Mouse (Mus musculus) MEL (cell line): ENCODE measurements at regions not wholly inside any gene's neighbourhood (a gene's known extent, or its start where the extent isn't known, plus 50 kb on each side); places are given as distances from the start of the nearest gene placed in this dataset.

Source experiments
- DNase-seq: peaks from one replicate; pipeline ENCODE4 v3.0.0; 2011; ENCODE audit warnings: low read depth, low spot score
- H3K27ac ChIP-seq: 2 replicates; pipeline ENCODE4 v1.5.1; 2012; ENCODE audit warnings: low read depth, mild to moderate bottlenecking, control low read depth, low read length, moderate library complexity; ENCODE audit not compliant: control insufficient read depth
- H3K27me3 ChIP-seq, 2 experiments: fragments of 150-350 bp in 1 of 2; sonication (generic) in 1 of 2; 2 replicates each; pipeline ENCODE4 v1.6.1; 2012; ENCODE audit warnings: low read length in 2 of 2, mild to moderate bottlenecking in 2 of 2, improper control_type of control experiment in 1 of 2, moderate library complexity in 1 of 2; ENCODE audit not compliant: insufficient read depth in 2 of 2, control insufficient read depth in 1 of 2
- H3K36me3 ChIP-seq, 2 experiments: 2 replicates each; pipeline ENCODE4 v1.6.1; 2012 to 2014; ENCODE audit warnings: low read length in 2 of 2, improper control_type of control experiment in 1 of 2, inconsistent platforms in 1 of 2, mild to moderate bottlenecking in 1 of 2; ENCODE audit not compliant: insufficient read depth in 2 of 2, control insufficient read depth in 1 of 2
- H3K4me1 ChIP-seq, 2 experiments: fragments of 150-350 bp in 1 of 2; sonication (generic) in 1 of 2; 2 replicates each; pipeline ENCODE4 v1.6.1; 2012; ENCODE audit warnings: low read length in 2 of 2, improper control_type of control experiment in 1 of 2, mild to moderate bottlenecking in 1 of 2; ENCODE audit not compliant: insufficient read depth in 2 of 2, control insufficient read depth in 1 of 2
- H3K4me3 ChIP-seq, 2 experiments: fragments of 150-350 bp in 1 of 2; sonication (generic) in 1 of 2; 2 replicates each; pipeline ENCODE4 v1.5.1; 2012; ENCODE audit warnings: low read depth in 2 of 2, low read length in 2 of 2, mild to moderate bottlenecking in 2 of 2, moderate library complexity in 2 of 2, control low read depth in 1 of 2, improper control_type of control experiment in 1 of 2; ENCODE audit not compliant: control insufficient read depth in 1 of 2, insufficient read depth in 1 of 2
- H3K79me2 ChIP-seq: 2 replicates; pipeline ENCODE4 v1.6.1; 2012; ENCODE audit warnings: mild to moderate bottlenecking, low read length, moderate library complexity; ENCODE audit not compliant: control insufficient read depth, poor library complexity, insufficient read depth
- H3K9ac ChIP-seq: 2 replicates; pipeline ENCODE4 v1.6.1; 2012; ENCODE audit warnings: low read depth, mild to moderate bottlenecking, control low read depth, low read length, moderate library complexity; ENCODE audit not compliant: control insufficient read depth, poor library complexity, severe bottlenecking
- H3K9me3 ChIP-seq: fragments of 150-350 bp; sonication (generic); replicated peaks from 2 replicates; pipeline ENCODE4 v1.6.1; 2012; ENCODE audit warnings: mild to moderate bottlenecking, low read length, improper control_type of control experiment, moderate library complexity; ENCODE audit not compliant: insufficient read depth
- CHD1 ChIP-seq: IDR thresholded peaks from 2 replicates; pipeline ENCODE4 v1.6.1; 2012; ENCODE audit warnings: low read depth, mild to moderate bottlenecking, inconsistent platforms, low read length, improper control_type of control experiment
- CTCF ChIP-seq, 3 experiments: IDR thresholded peaks in 2 of 3; conservative IDR thresholded peaks in 1 of 3; 2 replicates each; pipeline ENCODE4 v1.5.1; 2011 to 2012; ENCODE audit warnings: low read length in 3 of 3, low read depth in 2 of 3, mild to moderate bottlenecking in 2 of 3, improper control_type of control experiment in 1 of 3, inconsistent platforms in 1 of 3, mixed read lengths in 1 of 3, moderate library complexity in 1 of 3; ENCODE audit not compliant: control insufficient read depth in 1 of 3, insufficient read depth in 1 of 3, poor library complexity in 1 of 3, severe bottlenecking in 1 of 3
- E2F4 ChIP-seq: IDR thresholded peaks from 2 replicates; pipeline ENCODE4 v1.6.1; 2011; ENCODE audit warnings: low read depth, low read length, improper control_type of control experiment, borderline replicate concordance
- ELF1 ChIP-seq: IDR thresholded peaks from 2 replicates; pipeline ENCODE4 v1.6.1; 2014; ENCODE audit warnings: low read depth, mild to moderate bottlenecking, inconsistent platforms, low read length, improper control_type of control experiment, moderate library complexity
- ETS1 ChIP-seq: IDR thresholded peaks from 2 replicates; pipeline ENCODE4 v1.6.1; 2012; ENCODE audit warnings: low read depth, mild to moderate bottlenecking, inconsistent platforms, low read length, improper control_type of control experiment, moderate library complexity
- GABPA ChIP-seq: IDR thresholded peaks from 2 replicates; pipeline ENCODE4 v1.6.1; 2012; ENCODE audit warnings: low read depth, mild to moderate bottlenecking, inconsistent platforms, low read length, improper control_type of control experiment, moderate library complexity
- HCFC1 ChIP-seq: IDR thresholded peaks from 2 replicates; pipeline ENCODE4 v1.6.1; 2012; ENCODE audit warnings: low read depth, mild to moderate bottlenecking, inconsistent platforms, low read length, improper control_type of control experiment, moderate library complexity
- MAFK ChIP-seq: IDR thresholded peaks from 2 replicates; pipeline ENCODE4 v1.6.1; 2011; ENCODE audit warnings: low read depth, mild to moderate bottlenecking, low read length, improper control_type of control experiment, borderline replicate concordance
- MAZ ChIP-seq: IDR thresholded peaks from 2 replicates; pipeline ENCODE4 v1.6.1; 2012; ENCODE audit warnings: low read depth, mild to moderate bottlenecking, inconsistent platforms, low read length, improper control_type of control experiment
- MEF2A ChIP-seq: IDR thresholded peaks from 2 replicates; pipeline ENCODE4 v1.6.1; 2014; ENCODE audit warnings: low read depth, mild to moderate bottlenecking, inconsistent platforms, low read length, improper control_type of control experiment; ENCODE audit not compliant: poor library complexity, insufficient replicate concordance, severe bottlenecking; ENCODE audit errors: extremely low read depth
- MXI1 ChIP-seq: IDR thresholded peaks from 2 replicates; pipeline ENCODE4 v1.6.1; 2011; ENCODE audit warnings: mild to moderate bottlenecking, low read depth, low read length, improper control_type of control experiment
- MYB ChIP-seq: IDR thresholded peaks from 2 replicates; pipeline ENCODE4 v1.6.1; 2011; ENCODE audit warnings: mild to moderate bottlenecking, low read depth, low read length, improper control_type of control experiment
- MYC ChIP-seq: IDR thresholded peaks from 2 replicates; pipeline ENCODE4 v1.6.1; 2011; ENCODE audit warnings: low read depth, mild to moderate bottlenecking, low read length, improper control_type of control experiment, moderate library complexity
- NELFE ChIP-seq: IDR thresholded peaks from 2 replicates; pipeline ENCODE4 v1.6.1; 2011; ENCODE audit warnings: low read depth, low read length, improper control_type of control experiment
- NRF1 ChIP-seq: IDR thresholded peaks from 2 replicates; pipeline ENCODE4 v1.6.1; 2014; ENCODE audit warnings: low read depth, mild to moderate bottlenecking, inconsistent platforms, low read length, improper control_type of control experiment, moderate library complexity; ENCODE audit not compliant: poor library complexity, insufficient read depth, severe bottlenecking
- POLR2AphosphoS2 ChIP-seq: IDR thresholded peaks from 2 replicates; pipeline ENCODE4 v1.6.1; 2011; ENCODE audit warnings: low read length, improper control_type of control experiment
- POLR2AphosphoS5 ChIP-seq: IDR thresholded peaks from 2 replicates; pipeline ENCODE4 v1.6.1; 2012; ENCODE audit warnings: low read depth, borderline replicate concordance, mild to moderate bottlenecking, inconsistent platforms, low read length, moderate library complexity, mixed read lengths
- RAD21 ChIP-seq: IDR thresholded peaks from 2 replicates; pipeline ENCODE4 v1.6.1; 2011; ENCODE audit warnings: mild to moderate bottlenecking, low read depth, low read length, improper control_type of control experiment
- RCOR1 ChIP-seq: IDR thresholded peaks from 2 replicates; pipeline ENCODE4 v1.6.1; 2012; ENCODE audit warnings: low read depth, mild to moderate bottlenecking, inconsistent platforms, low read length, improper control_type of control experiment
- SIN3A ChIP-seq: IDR thresholded peaks from 2 replicates; pipeline ENCODE4 v1.6.1; 2012; ENCODE audit warnings: low read length, improper control_type of control experiment, inconsistent platforms
- SMC3 ChIP-seq: IDR thresholded peaks from 2 replicates; pipeline ENCODE4 v1.6.1; 2011; ENCODE audit warnings: low read depth, low read length, improper control_type of control experiment
- TBP ChIP-seq: IDR thresholded peaks from 2 replicates; pipeline ENCODE4 v1.8.0; 2011; ENCODE audit warnings: low read depth, low read length, improper control_type of control experiment
- TCF12 ChIP-seq: IDR thresholded peaks from 2 replicates; pipeline ENCODE4 v1.6.1; 2014; ENCODE audit warnings: low read depth, mild to moderate bottlenecking, inconsistent platforms, low read length, improper control_type of control experiment, moderate library complexity
- UBTF ChIP-seq: IDR thresholded peaks from 2 replicates; pipeline ENCODE4 v1.6.1; 2012; ENCODE audit warnings: low read depth, mild to moderate bottlenecking, inconsistent platforms, low read length, improper control_type of control experiment, moderate library complexity, borderline replicate concordance; ENCODE audit not compliant: insufficient read depth
- USF1 ChIP-seq: IDR thresholded peaks from 2 replicates; pipeline ENCODE4 v1.6.1; 2014; ENCODE audit warnings: low read depth, mild to moderate bottlenecking, inconsistent platforms, low read length, improper control_type of control experiment, moderate library complexity
- ZKSCAN1 ChIP-seq: IDR thresholded peaks from 2 replicates; pipeline ENCODE4 v1.6.1; 2012; ENCODE audit warnings: low read depth, mild to moderate bottlenecking, inconsistent platforms, low read length, improper control_type of control experiment, moderate library complexity

DNA sequence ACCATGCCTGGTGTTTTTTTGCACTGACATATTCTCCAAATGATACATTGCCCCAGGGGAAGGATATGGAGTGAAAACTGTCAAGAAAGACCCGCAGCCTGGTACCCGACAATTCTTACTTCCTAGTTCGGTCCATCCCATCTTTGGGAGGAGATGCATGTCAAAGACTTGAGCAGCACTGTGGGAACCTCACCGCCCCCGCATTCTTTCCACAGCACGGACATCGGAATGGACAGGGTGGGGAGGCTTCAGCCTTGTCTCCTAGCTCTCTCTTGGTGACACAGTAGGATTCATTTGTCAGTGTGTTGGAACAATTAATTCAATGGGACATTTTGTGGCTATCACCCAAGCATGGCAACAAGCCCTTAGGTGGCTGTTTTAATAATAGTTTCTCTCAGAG is 62.9 kb upstream of the 1700024P04Rik start:
- TF ChIP-seq GABPA (no peak), CHD1 (no peak), USF1 (no peak), MYB (no peak), SIN3A (no peak), TCF12 (no peak), ZKSCAN1 (no peak), TBP (no peak), NRF1 (no peak), SMC3 (no peak), MXI1 (no peak), HCFC1 (no peak)
- Histone ChIP-seq H3K79me2 (no peaks in the 10 kb centered on the region), H3K9me3 (no peaks in the 10 kb centered on the region), H3K27ac (no peak overlapping the region), H3K4me3 (no peak overlapping the region), H3K36me3 (no peaks in the 10 kb centered on the region), H3K4me1 (no peaks in the 10 kb centered on the region), H3K27me3 (no peaks in the 10 kb centered on the region), H3K9ac (no peak overlapping the region)
- no peak for DNase-seq

DNA sequence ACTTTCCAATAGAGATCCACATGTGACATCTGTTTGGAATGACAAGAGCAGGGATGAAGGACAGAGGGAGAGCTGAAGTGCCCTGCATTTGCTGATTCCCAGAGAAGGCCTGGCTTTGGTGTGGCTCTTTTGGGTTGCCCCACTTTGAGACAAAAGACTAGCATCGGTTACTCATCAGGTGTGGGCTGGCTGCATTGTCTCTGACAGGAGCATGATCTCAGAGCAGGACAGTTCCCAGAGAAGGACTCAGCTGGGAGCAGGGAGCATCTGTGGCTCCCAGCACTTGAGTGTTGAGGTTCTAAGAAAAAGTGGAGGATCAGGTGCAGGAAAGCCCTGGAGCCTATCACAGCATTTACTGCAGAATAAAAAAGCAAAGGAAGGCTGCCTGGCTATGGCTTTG is 62.4 kb upstream of the 1700024P04Rik start:
- no peaks in the 10 kb centered on the region for H3K79me2 ChIP-seq
- no peak for DNase-seq
- no peaks in the 10 kb centered on the region for H3K36me3 ChIP-seq
- TF ChIP-seq MAZ: no peak
- TF ChIP-seq MEF2A: no peak
- no peak for TF ChIP-seq RCOR1
- no peak for TF ChIP-seq MYB
- TF ChIP-seq MAFK: no peak
- TF ChIP-seq MYC: no peak
- TF ChIP-seq NELFE: no peak
- TF ChIP-seq CHD1: no peak
- TF ChIP-seq POLR2AphosphoS2: no peak
- no peak for TF ChIP-seq NRF1
- TF ChIP-seq ETS1: no peak
- no peak for TF ChIP-seq SIN3A
- TF ChIP-seq CTCF (IDR thresholded peaks at IDR 0.05 in 2 of 3, conservative IDR thresholded peaks at IDR 0.05 in 1 of 3; ENCODE audit: control insufficient read depth in 1 of 3, insufficient read depth in 1 of 3, low read depth in 2 of 3, low read length in 3 of 3, poor library complexity in 1 of 3, severe bottlenecking in 1 of 3): no peak
- no peak for TF ChIP-seq POLR2AphosphoS5
- TF ChIP-seq UBTF: no peak
- no peak for TF ChIP-seq E2F4
- no peak for TF ChIP-seq ELF1
- TF ChIP-seq TCF12: no peak
- no peak for TF ChIP-seq RAD21
- H3K4me3 ChIP-seq: no peak overlapping the region
- H3K27ac ChIP-seq: no peak overlapping the region
- no peak overlapping the region for H3K9ac ChIP-seq
- H3K4me1 ChIP-seq: no peaks in the 10 kb centered on the region
- H3K9me3 ChIP-seq: no peaks in the 10 kb centered on the region
- no peaks in the 10 kb centered on the region for H3K27me3 ChIP-seq
